In genomic region chr10:62242358-62242757, GRCm38 (mm10) we compare ENCODE assay signal across 17 mouse cellular contexts. TPM values are rescaled to one million over a fixed set of nuclear protein-coding genes. Genes with fewer than 3 reads are reported as not detected.
DNase-seq lines count a peak whose midpoint lies in the region; ATAC-seq and TF ChIP-seq lines count a peak whose summit lies in the region.
"Had no signal": no experiment of that assay in that cellular context is flagged by ENCODE, and none has a peak within 500 bp of the region (broad histone marks: within the 10 kb centered on the region; RNA-seq: fewer than 3 reads in every experiment).

No protein-coding gene starts in this region.

- no peaks in the 10 kb centered on the region for H3K36me3 ChIP-seq in lung, postnatal 0 days (ENCODE audit: insufficient read depth, low read length)
- no peaks in the 10 kb centered on the region for H3K36me3 ChIP-seq in forebrain, embryonic 11.5 days (ENCODE audit: control insufficient read depth, insufficient read depth, low read length)
- H3K36me3 ChIP-seq: G1E; heart, embryonic 13.5 days; hindbrain, embryonic 13.5 days; intestine, embryonic 15.5 days had no signal

- TF ChIP-seq EP300 in lung, postnatal 0 days (IDR thresholded peaks at IDR 0.05): peak; percentile 91

- peaks cover under 1% of the 10 kb centered on the region; the same call in 1 of the 2 replicates for H3K4me1 ChIP-seq in lung, postnatal 0 days (ENCODE audit: insufficient read depth, low read depth, low read length)
- no peaks in the 10 kb centered on the region for H3K4me1 ChIP-seq in forebrain, embryonic 11.5 days (replicated peaks; ENCODE audit: control insufficient read depth, insufficient read depth, low read length)
- H3K4me1 ChIP-seq: heart, embryonic 13.5 days; intestine, embryonic 15.5 days had no signal

- H3K27me3 ChIP-seq in lung, postnatal 0 days (replicated peaks; ENCODE audit: insufficient read depth, low read length): no peaks in the 10 kb centered on the region
- H3K27me3 ChIP-seq in forebrain, embryonic 11.5 days (ENCODE audit: control insufficient read depth, insufficient read depth, low read length): no peaks in the 10 kb centered on the region
- H3K27me3 ChIP-seq: intestine, embryonic 15.5 days had no signal

- DNase-seq in thymus, postnatal 14 days: peak; percentile 41
- no peak for DNase-seq in thymus, adult 18-20 months
- DNase-seq in R1 (ENCODE audit: low read depth, low spot score): peak; percentile 32
- peak; percentile 88 for DNase-seq in lung, postnatal 0 days (ENCODE audit: low spot score)
- no peak for DNase-seq in ovary, postnatal 36 days (ENCODE audit: low spot score)
- no peak for DNase-seq in testis, postnatal 14 days (ENCODE audit: low spot score)
- no peak for DNase-seq in forebrain, embryonic 11.5 days (ENCODE audit: low spot score)

- TF ChIP-seq CTCF in lung, postnatal 0 days (IDR thresholded peaks at IDR 0.05): no peak

- 43% methylated on average over 10 of the region's 10 CpGs for WGBS in lung, postnatal 0 days
- WGBS in forebrain, embryonic 11.5 days: 80% methylated on average over 10 of the region's 10 CpGs

- H3K4me3 ChIP-seq in lung, postnatal 0 days (ENCODE audit: low read depth, low read length): no peak overlapping the region
- no peak overlapping the region for H3K4me3 ChIP-seq in forebrain, embryonic 11.5 days (ENCODE audit: low read depth, low read length)
- H3K4me3 ChIP-seq: heart, embryonic 13.5 days; hindbrain, embryonic 13.5 days; intestine, embryonic 15.5 days had no signal

- peak overlapping the region; percentile 72 for H3K27ac ChIP-seq in lung, postnatal 0 days (ENCODE audit: low read length)
- no peak overlapping the region for H3K27ac ChIP-seq in forebrain, embryonic 11.5 days (ENCODE audit: low read depth, low read length)
- H3K27ac ChIP-seq: heart, embryonic 13.5 days; hindbrain, embryonic 13.5 days; intestine, embryonic 15.5 days had no signal

- ATAC-seq in lung, postnatal 0 days: peak; percentile 94
- ATAC-seq in forebrain, embryonic 11.5 days (replicated peaks; ENCODE audit: low FRiP score): no peak
- ATAC-seq: forebrain, embryonic 14.5 days had no signal

- H3K9ac ChIP-seq in lung, postnatal 0 days (replicated peaks; ENCODE audit: low read depth): no peak overlapping the region
- H3K9ac ChIP-seq in forebrain, embryonic 11.5 days (ENCODE audit: low read length): no peak overlapping the region
- H3K9ac ChIP-seq: heart, embryonic 13.5 days; hindbrain, embryonic 13.5 days; intestine, embryonic 15.5 days had no signal

- H3K9me3 ChIP-seq in lung, postnatal 0 days (ENCODE audit: low read length): no peaks in the 10 kb centered on the region
- no peaks in the 10 kb centered on the region for H3K9me3 ChIP-seq in forebrain, embryonic 11.5 days (ENCODE audit: control insufficient read depth, low read length)
- H3K9me3 ChIP-seq: hindbrain, embryonic 13.5 days; intestine, embryonic 15.5 days had no signal

- H3K4me2 ChIP-seq in lung, postnatal 0 days (replicated peaks; ENCODE audit: low read depth, low read length): 0 out of 2 replicates have a peak overlapping the region, but pooled peaks have one; percentile 19
- no peak overlapping the region for H3K4me2 ChIP-seq in forebrain, embryonic 11.5 days (ENCODE audit: low read depth, low read length, severe bottlenecking)
- H3K4me2 ChIP-seq: heart, embryonic 13.5 days; hindbrain, embryonic 13.5 days; intestine, embryonic 15.5 days; liver, embryonic 11.5 days; midbrain, embryonic 11.5 days had no signal

RNA-seq across cellular contexts. Expression of gene Tacr2, which starts 9.9 kb away (rescaled TPM):
- polyA plus RNA-seq in lung, postnatal 0 days (2015; fragmentation: Nextera tagmentation; extraction: Ambion mirVana): 0.32 and 0.40 TPM in 2 replicates
- not detected in 2 replicates for polyA plus RNA-seq in forebrain, embryonic 11.5 days (2014; fragmentation: Nextera tagmentation; extraction: Ambion mirVana)
- polyA plus RNA-seq: forebrain, embryonic 14.5 days; G1E; heart, embryonic 13.5 days; hindbrain, embryonic 13.5 days; kidney, embryonic 14.5 days; limb, embryonic 11.5 days; liver, embryonic 11.5 days; midbrain, embryonic 11.5 days; neural tube, embryonic 11.5 days had no signal

RNA-seq across cellular contexts. Expression of gene Tspan15, which starts 11.3 kb away (rescaled TPM):
- polyA plus RNA-seq in lung, postnatal 0 days (2015; fragmentation: Nextera tagmentation; extraction: Ambion mirVana): 106 and 119 TPM in 2 replicates
- polyA plus RNA-seq in forebrain, embryonic 11.5 days (2014; fragmentation: Nextera tagmentation; extraction: Ambion mirVana): 13.9 and 15.5 TPM in 2 replicates

Comparison
In these comparisons a context has a peak if more than half of its experiments do, and no peak if none do; other contexts are left out.
1. DNase-seq: peak in thymus, postnatal 14 days (single experiment), R1 (single experiment) and lung, postnatal 0 days (single experiment); none in thymus, adult 18-20 months (0 of 2), ovary, postnatal 36 days (single experiment), testis, postnatal 14 days (single experiment) and forebrain, embryonic 11.5 days (single experiment).